Mouse (Mus musculus) heart, adult 2 months (tissue): ENCODE data around the gene Hspa1a. TPM values are rescaled to one million over a fixed set of nuclear protein-coding genes. Genes with fewer than 3 reads are reported as not detected.

ENCODE experiments used
- DNase-seq, 2 experiments: peaks; one replicate each; pipeline ENCODE4 v3.0.0; 2021
- H3K27ac ChIP-seq: fragments of 200-600 bp; 2 replicates; pipeline ENCODE4 v1.8.1; 2022
- H3K27me3 ChIP-seq: fragments of 200-500 bp; 2 replicates; pipeline ENCODE4 v1.6.1; 2012; ENCODE audit warnings: mild to moderate bottlenecking, low read length, inconsistent platforms, mixed read lengths; ENCODE audit not compliant: control insufficient read depth, insufficient read depth
- H3K36me3 ChIP-seq: fragments of 200-500 bp; 2 replicates; pipeline ENCODE4 v1.6.1; 2012; ENCODE audit warnings: low read length, inconsistent platforms; ENCODE audit not compliant: control insufficient read depth, insufficient read depth
- H3K4me1 ChIP-seq: fragments of 200-500 bp; 2 replicates; pipeline ENCODE4 v1.6.1; 2011; ENCODE audit warnings: low read length; ENCODE audit not compliant: control insufficient read depth, insufficient read depth
- H3K4me3 ChIP-seq: fragments of 200-600 bp; 2 replicates; pipeline ENCODE4 v1.8.1; 2022
- H3K79me2 ChIP-seq: fragments of 200-500 bp; replicated peaks from 2 replicates; pipeline ENCODE4 v1.6.1; 2012; ENCODE audit warnings: mild to moderate bottlenecking, inconsistent platforms, low read length, moderate library complexity, mixed read lengths; ENCODE audit not compliant: control insufficient read depth, insufficient read depth
- H3K9ac ChIP-seq: fragments of 200-500 bp; 2 replicates; pipeline ENCODE4 v1.6.1; 2012; ENCODE audit warnings: low read depth, mild to moderate bottlenecking, control low read depth, inconsistent platforms, low read length, mixed read lengths
- CTCF ChIP-seq: fragments of 200-600 bp; IDR thresholded peaks from 2 replicates; pipeline ENCODE4 v1.8.1; 2022; ENCODE audit warnings: antibody characterized with exemption, mild to moderate bottlenecking, moderate library complexity
- EP300 ChIP-seq: fragments of 200-500 bp; IDR thresholded peaks from 2 replicates; pipeline ENCODE4 v1.6.1; 2011; ENCODE audit warnings: low read depth, low read length, control low read depth; ENCODE audit not compliant: insufficient read depth
- POLR2A ChIP-seq: fragments of 200-500 bp; IDR thresholded peaks from 2 replicates; pipeline ENCODE4 v1.6.1; 2011; ENCODE audit warnings: mild to moderate bottlenecking, low read depth, low read length, control low read depth; ENCODE audit not compliant: insufficient read depth
- WGBS: fragments of 180-500 bp; shearing (Covaris S2); methylation state at CpG from one replicate; pipeline ENCODE4 v1.1.7; 2018; 5-methylcytosine and 5-hydroxymethylcytosine counted together
- intact Hi-C: fragments of 180-260 bp; cut with DNase I; formaldehyde crosslinking; loops from one replicate; pipeline ENCODE4 v1.15.1; 2025
- polyA plus RNA-seq: library from polyadenylated mRNA; depleted of rRNA; stranded (reverse); fragments of >200 nt; gene quantifications from 2 replicates; pipeline ENCODE4 v1.2.3, GENCODE M21; 2012; rRNA removed
- total RNA-seq, 2 experiments: library from RNA; stranded (reverse); gene quantifications; 2 replicates each; pipeline ENCODE4 v1.2.3; 2021

Gene Hspa1a
- total and polyA plus RNA-seq, 3 experiments, result 3.3 to 9.8 (median 5.9) TPM

GRCm38 (mm10) chr17:34931061-34931734 lies 40.8 kb downstream of the Hspa1a start, which contains the start of gene Neu1:
Gene Neu1 (plus strand): TSS chr17:34931253.
- peak; percentile 12; the same call in 1 of the 2 replicates for TF ChIP-seq EP300
- peak; percentile 94 for TF ChIP-seq CTCF
- TF ChIP-seq POLR2A, result peak; percentile 88
- Histone ChIP-seq H3K27me3 (no peaks in the 10 kb centered on the region), H3K9ac (peak within 1 kb of the TSS; percentile 89), H3K4me1 (peaks cover 1% of the 10 kb centered on the region; the same call in 1 of the 2 replicates), H3K36me3 (no peaks in the 10 kb centered on the region), H3K27ac (peak within 1 kb of the TSS; percentile 85), H3K4me3 (peak within 1 kb of the TSS; percentile 90), H3K79me2 (no peaks in the 10 kb centered on the region)
- intact Hi-C loops, result loop anchor here (2.0 kb wide), 2 partner anchors 38 to 50 kb away; partner anchors contain the start of gene Lsm2
- DNase-seq, result peak; percentile 96 to 99
- WGBS, result 1% methylated on average over 38 of the region's 38 CpGs

GRCm38 (mm10) chr17:34928841-34929240 lies 43.1 kb downstream of the Hspa1a start:
- Histone ChIP-seq H3K36me3 (no peaks in the 10 kb centered on the region), H3K9ac (no peak overlapping the region), H3K27ac (no peak overlapping the region), H3K4me1 (peaks cover 1% of the 10 kb centered on the region; the same call in 1 of the 2 replicates), H3K27me3 (no peaks in the 10 kb centered on the region), H3K79me2 (no peaks in the 10 kb centered on the region), H3K4me3 (no peak overlapping the region)
- no peak for TF ChIP-seq CTCF
- no peak for TF ChIP-seq EP300
- TF ChIP-seq POLR2A, result no peak
- WGBS, result 33% methylated on average over 4 of the region's 4 CpGs
- intact Hi-C loops, result no loop called here
- DNase-seq, result no peak

GRCm38 (mm10) chr17:34927306-34928019 lies 44.5 kb downstream of the Hspa1a start:
- Histone ChIP-seq H3K79me2 (no peaks in the 10 kb centered on the region), H3K4me1 (peaks cover 1% of the 10 kb centered on the region; the same call in 1 of the 2 replicates), H3K27me3 (no peaks in the 10 kb centered on the region), H3K27ac (no peak overlapping the region), H3K36me3 (no peaks in the 10 kb centered on the region), H3K4me3 (no peak overlapping the region), H3K9ac (no peak overlapping the region)
- 81% methylated on average over 18 of the region's 18 CpGs for WGBS
- TF ChIP-seq POLR2A (no peak), CTCF (no peak), EP300 (no peak)
- DNase-seq, result no peak
- intact Hi-C loops, result no loop called here

GRCm38 (mm10) chr17:34924258-34924657 lies 47.7 kb downstream of the Hspa1a start:
- no peak overlapping the region for H3K27ac ChIP-seq
- intact Hi-C loops, result no loop called here

GRCm38 (mm10) chr17:34922939-34923338 lies 49.0 kb downstream of the Hspa1a start:
- WGBS, result 42% methylated on average over 6 of the region's 6 CpGs
- H3K27ac ChIP-seq, result no peak overlapping the region
- no peak overlapping the region for H3K9ac ChIP-seq
- no peak for TF ChIP-seq POLR2A
- TF ChIP-seq CTCF, result peak; percentile 39
- H3K4me3 ChIP-seq, result no peak overlapping the region
- H3K79me2 ChIP-seq, result no peaks in the 10 kb centered on the region
- no peak for DNase-seq
- intact Hi-C loops, result no loop called here
- H3K4me1 ChIP-seq, result no peaks in the 10 kb centered on the region
- H3K27me3 ChIP-seq, result no peaks in the 10 kb centered on the region
- no peaks in the 10 kb centered on the region for H3K36me3 ChIP-seq

More at GRCm38 (mm10) chr17:34924258-34924657, 47.7 kb downstream of the Hspa1a start:
- DNase-seq, result no peak
- H3K4me1 ChIP-seq, result no peaks in the 10 kb centered on the region
- no peaks in the 10 kb centered on the region for H3K36me3 ChIP-seq
- no peak overlapping the region for H3K9ac ChIP-seq
- 60% methylated on average over 5 of the region's 5 CpGs for WGBS
- TF ChIP-seq POLR2A (no peak), EP300 (no peak), CTCF (no peak)
- H3K79me2 ChIP-seq, result no peaks in the 10 kb centered on the region
- no peak overlapping the region for H3K4me3 ChIP-seq
- no peaks in the 10 kb centered on the region for H3K27me3 ChIP-seq

Other genes starting within 250 kb of the Hspa1a start
Only the 30 nearest of the 43 such genes appear.
- gene Stk19, start 135.2 kb downstream of the Hspa1a start, total RNA-seq, result 1 to 10 TPM; 8.5 to 9.5 TPM
- gene Stk19, start 135.2 kb downstream of the Hspa1a start, polyA plus RNA-seq, result 14.1 and 17.3 TPM in 2 replicates
- 10 to 100 TPM; 12.4 to 14.2 TPM for gene Dxo, start 135.1 kb downstream of the Hspa1a start, total RNA-seq
- gene Dxo, start 135.1 kb downstream of the Hspa1a start, polyA plus RNA-seq, result 22.9 and 28.3 TPM in 2 replicates
- 10 to 100 TPM; 18.1 to 26.8 TPM for gene Skiv2l, start 121.9 kb downstream of the Hspa1a start, total RNA-seq
- 28.9 and 37.7 TPM in 2 replicates for gene Skiv2l, start 121.9 kb downstream of the Hspa1a start, polyA plus RNA-seq
- gene Nelfe, start 121.8 kb downstream of the Hspa1a start, total RNA-seq, result 10 to 100 TPM; 14.9 to 15.8 TPM
- gene Nelfe, start 121.8 kb downstream of the Hspa1a start, polyA plus RNA-seq, result 12.3 and 15.5 TPM in 2 replicates
- gene Cfb, start 109.6 kb downstream of the Hspa1a start, total RNA-seq, result 1 to 10 TPM; 2.6 to 3.8 TPM
- gene Cfb, start 109.6 kb downstream of the Hspa1a start, polyA plus RNA-seq, result 3.9 and 5.7 TPM in 2 replicates
- 1 to 10 TPM; 7.9 to 9.0 TPM for gene Zbtb12, start 92.7 kb downstream of the Hspa1a start, total RNA-seq
- gene Zbtb12, start 92.7 kb downstream of the Hspa1a start, polyA plus RNA-seq, result 10.0 and 11.0 TPM in 2 replicates
- gene Gm20547, start 90.1 kb downstream of the Hspa1a start, total RNA-seq, result not detected
- gene Gm20547, start 90.1 kb downstream of the Hspa1a start, polyA plus RNA-seq, result not detected in 2 replicates
- gene C2, start 73.9 kb downstream of the Hspa1a start, total RNA-seq, result 1 to 10 TPM; 1.8 to 3.1 TPM
- 4.5 and 8.1 TPM in 2 replicates for gene C2, start 73.9 kb downstream of the Hspa1a start, polyA plus RNA-seq
- 10 to 100 TPM; 38.0 to 42.6 TPM for gene Ehmt2, start 73.7 kb downstream of the Hspa1a start, total RNA-seq
- gene Ehmt2, start 73.7 kb downstream of the Hspa1a start, polyA plus RNA-seq, result 61.6 and 64.0 TPM in 2 replicates
- not detected for gene Slc44a4, start 57.7 kb downstream of the Hspa1a start, total RNA-seq
- 1.1 TPM in 1 of 2 replicates, not detected in the other for gene Slc44a4, start 57.7 kb downstream of the Hspa1a start, polyA plus RNA-seq
- 10 to 100 TPM; 14.5 TPM for gene Neu1, start 40.9 kb downstream of the Hspa1a start, total RNA-seq
- 22.0 and 23.6 TPM in 2 replicates for gene Neu1, start 40.9 kb downstream of the Hspa1a start, polyA plus RNA-seq
- gene Hspa1b, start 12.9 kb downstream of the Hspa1a start, total RNA-seq, result 10 to 100 TPM in 1 of 2 experiments, 1 to 10 TPM in 1; 2.9 to 11.2 TPM
- gene Hspa1b, start 12.9 kb downstream of the Hspa1a start, polyA plus RNA-seq, result 2.0 and 6.3 TPM in 2 replicates
- gene Gm20481, start 2.2 kb downstream of the Hspa1a start, total RNA-seq, result not detected
- not detected in 2 replicates for gene Gm20481, start 2.2 kb downstream of the Hspa1a start, polyA plus RNA-seq
- 10 to 100 TPM in 1 of 2 experiments, 1 to 10 TPM in 1; 8.3 to 10.9 TPM for gene Hspa1l, start 547 bp upstream of the Hspa1a start, total RNA-seq
- 3.6 and 6.6 TPM in 2 replicates for gene Hspa1l, start 547 bp upstream of the Hspa1a start, polyA plus RNA-seq
- 10 to 100 TPM; 17.3 to 21.3 TPM for gene Lsm2, start 9.7 kb upstream of the Hspa1a start, total RNA-seq
- gene Lsm2, start 9.7 kb upstream of the Hspa1a start, polyA plus RNA-seq, result 50.7 and 58.0 TPM in 2 replicates
- gene Vars, start 28.8 kb upstream of the Hspa1a start, total RNA-seq, result 10 to 100 TPM; 27.0 to 28.5 TPM
- gene Vars, start 28.8 kb upstream of the Hspa1a start, polyA plus RNA-seq, result 32.7 and 39.2 TPM in 2 replicates
- gene Vwa7, start 44.4 kb upstream of the Hspa1a start, total RNA-seq, result 10 to 100 TPM; 10.0 to 10.9 TPM
- gene Vwa7, start 44.4 kb upstream of the Hspa1a start, polyA plus RNA-seq, result 7.5 and 10.2 TPM in 2 replicates
- gene Sapcd1, start 55.9 kb upstream of the Hspa1a start, total RNA-seq, result not detected
- 0.20 and 0.67 TPM in 2 replicates for gene Sapcd1, start 55.9 kb upstream of the Hspa1a start, polyA plus RNA-seq
- gene Msh5, start 74.6 kb upstream of the Hspa1a start, total RNA-seq, result under 1 TPM; 0.23 to 0.29 TPM
- 1.00 and 1.2 TPM in 2 replicates for gene Msh5, start 74.6 kb upstream of the Hspa1a start, polyA plus RNA-seq
- gene Clic1, start 77.8 kb upstream of the Hspa1a start, total RNA-seq, result 10 to 100 TPM; 32.5 to 33.1 TPM
- 44.4 and 51.6 TPM in 2 replicates for gene Clic1, start 77.8 kb upstream of the Hspa1a start, polyA plus RNA-seq
- 10 to 100 TPM; 20.0 to 20.5 TPM for gene Ddah2, start 86.9 kb upstream of the Hspa1a start, total RNA-seq
- gene Ddah2, start 86.9 kb upstream of the Hspa1a start, polyA plus RNA-seq, result 31.4 and 40.8 TPM in 2 replicates
- under 1 TPM; 0.34 to 0.55 TPM for gene Ly6g6c, start 93.2 kb upstream of the Hspa1a start, total RNA-seq
- gene Ly6g6c, start 93.2 kb upstream of the Hspa1a start, polyA plus RNA-seq, result 0.23 and 0.64 TPM in 2 replicates
- gene Mpig6b, start 94.0 kb upstream of the Hspa1a start, total RNA-seq, result 1 to 10 TPM in 1 of 2 experiments, under 1 TPM in 1; 0.31 to 2.4 TPM
- 0.32 and 1.4 TPM in 2 replicates for gene Mpig6b, start 94.0 kb upstream of the Hspa1a start, polyA plus RNA-seq
- not detected for gene Ly6g6e, start 104.7 kb upstream of the Hspa1a start, total RNA-seq
- 0.41 TPM in 1 of 2 replicates, not detected in the other for gene Ly6g6e, start 104.7 kb upstream of the Hspa1a start, polyA plus RNA-seq
- gene Ly6g6d, start 105.9 kb upstream of the Hspa1a start, total RNA-seq, result under 1 TPM in 1 of 2 experiments, not detected in 1; 0.61 TPM
- gene Ly6g6d, start 105.9 kb upstream of the Hspa1a start, polyA plus RNA-seq, result 1.3 and 1.6 TPM in 2 replicates
- gene Ly6g6f, start 113.5 kb upstream of the Hspa1a start, total RNA-seq, result not detected
- 0.27 TPM in 1 of 2 replicates, not detected in the other for gene Ly6g6f, start 113.5 kb upstream of the Hspa1a start, polyA plus RNA-seq
- gene Abhd16a, start 117.1 kb upstream of the Hspa1a start, total RNA-seq, result 10 to 100 TPM; 53.2 to 62.5 TPM
- gene Abhd16a, start 117.1 kb upstream of the Hspa1a start, polyA plus RNA-seq, result 95.7 and 98.2 TPM in 2 replicates
- gene Ly6g5c, start 136.1 kb upstream of the Hspa1a start, total RNA-seq, result not detected
- gene Ly6g5c, start 136.1 kb upstream of the Hspa1a start, polyA plus RNA-seq, result not detected in 2 replicates
- under 1 TPM in 1 of 2 experiments, not detected in 1; 0.36 TPM for gene Ly6g5b, start 143.3 kb upstream of the Hspa1a start, total RNA-seq
- gene Ly6g5b, start 143.3 kb upstream of the Hspa1a start, polyA plus RNA-seq, result 0.23 and 0.35 TPM in 2 replicates
- gene Gpank1, start 149.3 kb upstream of the Hspa1a start, total RNA-seq, result 1 to 10 TPM; 6.8 to 8.5 TPM
- 9.5 TPM in 2 replicates for gene Gpank1, start 149.3 kb upstream of the Hspa1a start, polyA plus RNA-seq